8 mouse cellular contexts compared by ENCODE assay signal in genomic region chr1:24225825-24226526, GRCm38 (mm10). TPM values are rescaled to one million over a fixed set of nuclear protein-coding genes. Genes with fewer than 3 reads are reported as not detected.
DNase-seq lines count a peak whose midpoint lies in the region; ATAC-seq and TF ChIP-seq lines count a peak whose summit lies in the region.

No protein-coding gene starts in this region.

- no peak for TF ChIP-seq POLR2A in limb, embryonic 14.5 days (IDR thresholded peaks at IDR 0.05; ENCODE audit: borderline replicate concordance, extremely low read depth, insufficient read depth, insufficient read length)

- H3K4me2 ChIP-seq in embryonic facial prominence, embryonic 15.5 days (replicated peaks), result no peak overlapping the region
- H3K4me2 ChIP-seq in limb, embryonic 14.5 days (replicated peaks; ENCODE audit: low read depth, low read length, severe bottlenecking), result no peak overlapping the region

- H3K27ac ChIP-seq in heart, embryonic 10.5 days, result no peak overlapping the region
- H3K27ac ChIP-seq in embryonic facial prominence, embryonic 15.5 days (replicated peaks), result peak overlapping the region; percentile 25; the same call in 1 of the 2 replicates
- peak overlapping the region; percentile 67 for H3K27ac ChIP-seq in limb, embryonic 14.5 days (replicated peaks; ENCODE audit: low read depth, low read length)

- peak; percentile 6 for DNase-seq in heart, postnatal 4 days
- no peak for DNase-seq in heart, embryonic 10.5 days (ENCODE audit: low spot score)
- peak; percentile 93 for DNase-seq in cerebellum, adult 11 months
- DNase-seq in limb, embryonic 14.5 days (ENCODE audit: low spot score), result peak; percentile 68
- DNase-seq in thymus, adult 18-20 months, result no peak
- no peak for DNase-seq in kidney, postnatal 25 days
- DNase-seq in liver, result no peak

- peaks cover 8% of the 10 kb centered on the region for H3K4me1 ChIP-seq in heart, embryonic 10.5 days
- peaks cover 15% of the 10 kb centered on the region for H3K4me1 ChIP-seq in embryonic facial prominence, embryonic 15.5 days
- H3K4me1 ChIP-seq in limb, embryonic 14.5 days (ENCODE audit: control insufficient read depth, insufficient read depth, low read length), result peaks cover 22% of the 10 kb centered on the region

- ATAC-seq in embryonic facial prominence, embryonic 15.5 days (ENCODE audit: insufficient number of reproducible peaks, low FRiP score, low TSS enrichment, low read depth), result peak; percentile 69
- peak; percentile 82 for ATAC-seq in limb, embryonic 14.5 days (ENCODE audit: low FRiP score, low read depth)

- H3K4me3 ChIP-seq in heart, embryonic 10.5 days, result no peak overlapping the region
- no peak overlapping the region for H3K4me3 ChIP-seq in embryonic facial prominence, embryonic 15.5 days (replicated peaks)
- no peak overlapping the region for H3K4me3 ChIP-seq in limb, embryonic 14.5 days (replicated peaks; ENCODE audit: low read length)

- WGBS in heart, embryonic 10.5 days, result 82% methylated on average over 4 of the region's 4 CpGs
- WGBS in embryonic facial prominence, embryonic 15.5 days, result 73% methylated on average over 4 of the region's 4 CpGs
- WGBS in limb, embryonic 14.5 days, result 57% methylated on average over 4 of the region's 4 CpGs

- H3K36me3 ChIP-seq in heart, embryonic 10.5 days, result no peaks in the 10 kb centered on the region
- no peaks in the 10 kb centered on the region for H3K36me3 ChIP-seq in embryonic facial prominence, embryonic 15.5 days
- H3K36me3 ChIP-seq in limb, embryonic 14.5 days (ENCODE audit: control insufficient read depth, insufficient read depth, low read length), result peaks cover 7% of the 10 kb centered on the region

- H3K27me3 ChIP-seq in heart, embryonic 10.5 days (ENCODE audit: insufficient read depth, poor library complexity, severe bottlenecking), result no peaks in the 10 kb centered on the region
- H3K27me3 ChIP-seq in embryonic facial prominence, embryonic 15.5 days, result no peaks in the 10 kb centered on the region
- no peaks in the 10 kb centered on the region for H3K27me3 ChIP-seq in limb, embryonic 14.5 days (ENCODE audit: control insufficient read depth, insufficient read depth, low read length)

- no peak overlapping the region for H3K9ac ChIP-seq in embryonic facial prominence, embryonic 15.5 days
- no peak overlapping the region for H3K9ac ChIP-seq in limb, embryonic 14.5 days (ENCODE audit: low read depth, low read length, severe bottlenecking)

- no peaks in the 10 kb centered on the region for H3K9me3 ChIP-seq in heart, embryonic 10.5 days
- H3K9me3 ChIP-seq in embryonic facial prominence, embryonic 15.5 days (replicated peaks), result no peaks in the 10 kb centered on the region
- H3K9me3 ChIP-seq in limb, embryonic 14.5 days (ENCODE audit: control insufficient read depth, low read length), result no peaks in the 10 kb centered on the region

RNA-seq across cellular contexts. Expression of gene Col9a1, which starts 48.6 kb away (rescaled TPM):
- total RNA-seq in heart, postnatal 4 days (2021), result under 1 TPM; 0.50 to 0.86 TPM
- 19.4 and 48.7 TPM in 2 replicates for polyA plus RNA-seq in heart, embryonic 10.5 days (2016; fragmentation: Nextera tagmentation; extraction: Ambion mirVana)
- 55.2 and 86.5 TPM in 2 replicates for polyA plus RNA-seq in embryonic facial prominence, embryonic 15.5 days (2015; fragmentation: Nextera tagmentation; extraction: Ambion mirVana)
- polyA plus RNA-seq in limb, embryonic 14.5 days (2012; rRNA removed), result 252 and 268 TPM in 2 replicates
- polyA plus RNA-seq in limb, embryonic 14.5 days (2014; fragmentation: Nextera tagmentation; extraction: Ambion mirVana), result 139 and 151 TPM in 2 replicates

Comparison
In these comparisons a context has a peak if more than half of its experiments do, and no peak if none do; other contexts are left out.
1. DNase-seq: peak in heart, postnatal 4 days (single experiment), cerebellum, adult 11 months (single experiment) and limb, embryonic 14.5 days (single experiment); none in heart, embryonic 10.5 days (single experiment), thymus, adult 18-20 months (0 of 2), kidney, postnatal 25 days (0 of 2) and liver (single experiment).